Mouse (Mus musculus): ENCODE measurements around the gene Meltf.
A peak's percentile ranks its signal among the peaks of the same experiment; 100 is the strongest.
"Not testable (repeated sequence)": the region's sequence is repeated elsewhere in the genome, so short reads cannot be mapped to it uniquely, and the experiment has no call there.

The Meltf gene

DNA sequence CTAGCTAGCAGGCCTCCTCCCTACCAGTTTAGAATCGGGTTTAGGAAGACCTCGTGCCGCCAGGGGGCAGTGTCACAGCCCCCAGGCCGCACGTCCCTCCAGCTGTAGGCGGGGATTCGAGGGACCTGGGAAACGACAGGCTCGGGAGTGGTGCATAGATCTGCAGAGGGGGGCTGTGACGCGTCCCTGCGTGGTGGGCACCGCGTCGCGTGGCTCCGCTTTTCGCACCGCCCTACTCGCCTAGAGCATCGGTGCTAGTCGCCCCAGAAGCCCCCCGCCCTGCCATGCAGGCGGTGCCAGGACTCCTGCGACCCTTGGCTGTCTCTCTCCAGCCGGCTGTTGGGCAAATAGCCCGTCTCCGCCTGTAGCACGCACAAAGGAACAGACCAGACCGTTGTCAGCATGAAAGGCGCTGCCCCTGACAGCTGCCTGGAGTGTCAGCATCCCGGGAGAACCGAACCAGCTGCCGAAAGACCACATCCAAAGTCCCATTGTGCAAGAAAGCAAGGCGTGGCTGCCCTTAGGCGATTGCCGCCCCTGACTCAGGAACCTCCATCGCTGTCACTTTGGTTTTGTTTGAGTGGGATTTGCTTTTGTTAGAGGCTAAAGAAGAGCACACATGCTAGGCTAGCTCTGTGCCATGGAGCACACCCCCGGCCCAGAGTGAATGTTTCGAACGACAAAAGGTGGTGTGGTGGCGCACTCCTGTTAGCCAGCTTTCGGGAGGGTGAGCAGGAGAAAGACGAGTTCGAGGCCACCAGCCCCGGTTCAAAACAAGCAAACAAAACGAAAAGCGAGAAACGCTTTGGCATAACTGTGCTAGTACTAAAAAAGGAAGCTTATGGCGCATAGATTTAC is 54.5 kb downstream of the Meltf start:
- peak; percentile 93 for DNase-seq (ENCODE audit: extremely low read depth, insufficient read length, low spot score)

DNA sequence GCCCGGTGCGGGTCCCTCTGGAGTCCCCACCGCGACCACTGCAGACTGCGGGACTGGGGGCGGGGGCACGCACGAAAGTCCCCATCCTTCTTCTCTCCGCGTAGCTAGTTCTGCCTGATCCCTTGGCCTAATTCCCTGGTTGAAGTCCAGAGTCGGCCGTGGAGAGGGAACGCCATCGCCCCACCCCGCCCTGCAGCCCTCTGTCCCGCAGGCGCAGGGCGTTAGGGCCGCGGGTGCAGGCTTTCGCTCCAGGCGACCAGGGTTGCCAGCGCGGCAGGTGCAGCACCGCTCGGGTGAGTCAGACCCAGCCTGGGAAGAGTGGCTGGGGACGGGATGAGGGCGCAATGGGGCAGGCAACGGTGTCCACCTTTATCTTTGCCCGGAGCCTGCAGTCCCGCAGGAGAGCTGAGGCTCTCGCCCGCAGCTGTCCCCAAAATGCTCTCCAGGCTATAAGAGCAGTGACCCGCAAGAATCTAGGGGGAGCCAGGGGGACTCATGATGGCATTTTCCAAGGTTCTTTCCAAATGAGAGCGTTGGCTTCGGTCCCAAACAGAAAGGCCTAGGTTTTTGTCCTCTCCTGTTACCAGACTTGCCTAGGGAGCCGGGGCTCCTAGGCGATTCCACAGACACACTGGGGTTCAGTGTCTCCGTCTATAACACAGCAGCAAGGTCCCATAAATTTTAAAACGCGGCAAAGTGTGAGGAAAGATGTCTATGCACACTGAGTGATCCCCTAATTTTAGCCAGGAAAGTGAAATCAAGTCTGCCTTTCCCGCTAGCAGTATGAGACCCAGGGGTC is 55.3 kb downstream of the Meltf start, which contains the start of gene Pigz:
TSS of gene Pigz (plus strand) at position 101 of the 799 bp plus-strand sequence.
- DNase-seq (ENCODE audit: extremely low read depth, insufficient read length, low spot score), result no peak

DNA sequence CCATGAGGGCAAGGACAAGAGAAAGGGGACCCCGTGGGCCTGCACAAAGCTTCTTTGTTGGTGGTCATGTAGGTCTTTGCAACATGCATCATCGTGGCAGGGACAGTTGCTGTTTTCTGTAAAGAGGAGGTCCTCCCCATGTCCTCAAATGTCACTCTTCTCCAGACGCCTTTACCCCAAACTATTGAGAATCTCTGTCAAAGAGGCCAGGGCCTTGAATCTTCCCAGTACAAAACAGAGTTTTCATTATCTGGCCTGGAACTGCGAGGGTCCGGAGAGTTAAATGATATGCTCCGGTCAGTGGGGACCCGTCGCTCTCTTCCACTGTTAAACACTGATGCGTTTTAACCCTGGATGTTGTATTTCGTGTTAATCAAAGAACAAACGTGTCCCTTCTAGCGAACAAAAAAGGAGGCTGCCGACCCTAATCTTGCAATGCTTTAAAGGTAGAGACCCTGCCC is 56.0 kb downstream of the Meltf start:
- DNase-seq (ENCODE audit: extremely low read depth, insufficient read length, low spot score), result no peak

DNA sequence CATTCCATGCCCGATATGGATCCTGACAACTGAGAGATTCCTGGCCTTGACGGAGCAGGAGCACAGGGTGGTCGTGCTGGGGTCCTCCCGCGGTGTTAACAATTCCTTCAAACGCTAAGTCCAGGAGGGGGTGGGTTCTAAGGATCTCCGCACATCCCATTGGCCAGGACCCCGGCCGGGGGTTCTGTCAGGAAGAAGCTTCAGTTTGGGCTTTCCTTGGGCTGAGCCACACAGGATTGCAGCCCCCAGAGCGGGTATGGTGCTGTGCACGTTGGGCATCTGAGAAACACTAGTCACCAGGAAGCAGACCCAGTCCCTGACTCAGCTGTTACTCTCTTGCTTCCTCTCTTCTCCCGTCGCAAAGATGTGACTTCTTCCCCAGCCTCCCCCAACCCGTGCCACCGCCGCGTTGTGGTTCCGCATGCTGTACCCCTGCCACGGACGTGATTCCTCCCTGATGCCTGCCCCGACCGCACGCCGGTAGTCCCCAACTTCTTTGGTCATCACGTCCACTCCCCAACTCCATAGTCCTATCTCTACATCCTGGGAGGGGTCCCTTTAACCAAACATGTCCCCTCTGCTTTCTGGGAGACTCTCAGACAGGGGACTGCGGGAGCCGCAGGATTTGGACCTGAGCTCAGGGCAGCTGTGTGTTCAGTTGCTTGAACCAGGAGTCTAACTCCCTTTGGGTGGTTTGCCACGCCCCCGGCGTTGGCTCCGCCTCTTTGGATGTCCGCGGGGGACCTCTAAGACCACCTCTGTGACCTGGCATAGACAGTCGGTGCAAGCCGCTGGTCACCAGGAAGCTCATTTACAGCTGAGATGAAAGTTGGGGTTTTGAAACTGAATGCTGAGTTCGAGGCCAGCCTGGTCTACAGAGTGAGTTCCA is 56.7 kb downstream of the Meltf start:
- DNase-seq (ENCODE audit: extremely low read depth, insufficient read length, low spot score), result no peak

DNA sequence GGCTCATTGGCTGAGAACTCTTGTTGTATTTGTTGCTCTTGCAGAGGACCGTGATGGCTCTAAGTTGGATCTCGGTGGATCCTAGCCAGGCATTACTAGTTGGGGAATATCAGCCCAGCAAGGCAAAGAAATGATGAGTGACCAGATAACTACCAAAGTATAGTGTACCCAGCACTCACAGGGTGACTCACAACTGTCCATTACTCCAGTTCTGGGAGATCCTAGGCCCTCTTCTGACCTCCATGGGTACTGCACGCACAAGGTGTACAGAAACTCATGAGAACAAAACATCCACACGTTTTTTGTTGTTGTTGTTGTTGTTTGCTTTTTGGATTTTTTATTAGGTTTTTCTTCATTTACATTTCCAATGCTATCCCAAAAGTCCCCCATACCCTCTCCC is 58.0 kb downstream of the Meltf start:
- no peak for DNase-seq (ENCODE audit: extremely low read depth, insufficient read length, low spot score)

DNA sequence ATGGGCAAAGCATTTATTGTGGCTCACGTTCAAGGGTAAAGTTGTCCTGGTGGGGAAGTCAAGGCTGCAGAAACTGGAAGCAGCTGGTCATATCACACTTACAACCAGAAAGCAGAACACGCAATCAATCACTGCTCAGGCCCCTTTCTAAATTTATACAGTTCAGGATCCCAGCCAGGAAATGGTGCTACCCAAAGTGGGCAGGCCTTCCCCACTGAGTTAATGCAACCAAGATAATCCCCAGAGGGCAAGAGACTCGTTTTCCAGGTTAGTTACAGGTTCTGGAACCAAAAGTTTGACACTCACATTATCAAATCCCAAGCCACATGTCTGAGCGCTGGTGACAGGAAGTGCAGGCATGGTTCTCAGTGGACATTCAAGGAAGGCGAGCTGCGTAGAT is 60.2 kb downstream of the Meltf start:
- DNase-seq (ENCODE audit: extremely low read depth, insufficient read length, low spot score), result no peak

DNA sequence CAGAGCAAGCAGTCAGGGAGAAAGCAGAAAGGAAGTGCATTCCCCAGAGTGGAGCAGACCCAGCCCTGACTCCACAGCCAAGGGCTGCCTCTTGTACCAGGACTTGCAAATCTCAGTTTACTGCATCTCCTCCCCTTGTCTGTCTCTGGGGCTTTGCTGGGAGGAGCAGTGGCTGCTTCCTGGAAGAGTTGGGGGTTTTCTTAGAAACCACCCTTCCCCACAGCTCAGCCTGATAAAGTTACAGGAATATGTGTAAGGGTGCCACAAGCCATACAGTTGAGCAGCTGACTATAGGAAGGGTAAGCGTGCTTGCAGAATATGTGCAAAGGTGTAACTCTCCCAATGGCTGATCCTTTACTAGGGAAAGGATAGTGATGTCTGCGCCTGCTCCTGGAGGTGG is 62.0 kb downstream of the Meltf start:
- DNase-seq (ENCODE audit: extremely low read depth, insufficient read length, low spot score), result no peak

DNA sequence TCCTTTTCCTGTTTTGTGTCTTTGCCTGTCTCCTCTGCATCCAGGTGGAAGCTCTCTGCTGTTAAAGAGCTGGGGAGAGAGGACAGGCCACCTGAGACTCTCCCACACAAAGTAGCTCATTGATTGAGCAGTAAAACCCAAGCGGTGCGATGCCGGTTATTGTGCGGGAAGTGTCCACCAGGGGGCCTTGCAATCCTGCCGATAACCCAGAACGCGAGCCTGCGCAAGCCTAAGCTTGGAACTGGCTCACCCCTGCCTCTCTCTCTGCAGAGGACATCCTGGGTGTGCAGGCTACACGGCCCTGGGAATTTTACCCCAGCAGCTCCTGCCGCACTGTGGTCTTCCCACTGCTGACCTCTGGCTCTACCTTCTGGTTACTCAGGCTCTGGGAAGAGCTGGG is 65.4 kb downstream of the Meltf start:
- peak; percentile 41 for DNase-seq (ENCODE audit: extremely low read depth, insufficient read length, low spot score)

DNA sequence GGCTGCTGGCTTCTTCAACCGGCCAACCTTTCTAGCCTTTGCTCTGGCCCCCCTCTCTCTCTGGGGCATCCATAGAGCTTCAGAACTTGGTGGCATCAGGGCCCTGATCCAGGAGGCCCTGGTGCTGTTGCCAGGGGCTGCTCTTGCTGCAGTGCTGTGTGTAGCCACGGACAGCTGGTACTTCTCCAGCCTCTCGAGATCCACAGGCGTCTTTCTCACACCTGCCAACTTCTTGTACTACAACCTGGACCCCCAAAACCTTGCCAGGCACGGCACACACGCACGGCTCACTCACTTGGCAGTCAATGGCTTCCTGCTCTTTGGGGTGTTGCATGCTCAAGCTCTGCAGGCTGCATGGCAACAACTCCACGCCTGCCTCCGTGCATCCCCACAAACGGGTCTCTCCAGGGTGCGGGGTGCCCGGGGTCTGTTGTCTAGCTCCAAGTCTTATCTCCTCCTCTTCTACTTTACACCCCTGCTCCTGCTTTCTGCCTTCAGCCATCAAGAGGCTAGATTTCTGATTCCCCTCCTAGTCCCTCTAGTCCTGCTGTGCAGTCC is 66.2 kb downstream of the Meltf start:
- DNase-seq (ENCODE audit: extremely low read depth, insufficient read length, low spot score), result no peak

DNA sequence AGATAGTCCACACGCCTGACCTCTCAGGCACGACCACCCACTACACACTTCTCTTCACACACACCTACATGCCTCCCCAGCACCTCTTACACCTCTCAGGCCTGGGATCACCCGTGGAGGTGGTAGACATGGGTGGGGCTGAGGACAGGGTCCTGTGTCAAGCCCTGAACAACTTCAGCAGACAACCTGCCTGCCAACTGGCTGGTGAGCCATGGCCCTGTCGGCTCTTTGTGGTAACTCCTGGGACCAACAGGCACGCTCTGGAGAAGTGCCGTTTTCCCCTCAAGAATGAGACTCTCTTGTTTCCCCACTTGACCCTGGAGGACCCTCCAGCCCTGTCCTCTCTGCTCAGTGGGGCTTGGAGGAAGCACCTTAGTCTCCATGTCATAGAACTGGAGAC is 66.8 kb downstream of the Meltf start:
- no peak for DNase-seq (ENCODE audit: extremely low read depth, insufficient read length, low spot score)

DNA sequence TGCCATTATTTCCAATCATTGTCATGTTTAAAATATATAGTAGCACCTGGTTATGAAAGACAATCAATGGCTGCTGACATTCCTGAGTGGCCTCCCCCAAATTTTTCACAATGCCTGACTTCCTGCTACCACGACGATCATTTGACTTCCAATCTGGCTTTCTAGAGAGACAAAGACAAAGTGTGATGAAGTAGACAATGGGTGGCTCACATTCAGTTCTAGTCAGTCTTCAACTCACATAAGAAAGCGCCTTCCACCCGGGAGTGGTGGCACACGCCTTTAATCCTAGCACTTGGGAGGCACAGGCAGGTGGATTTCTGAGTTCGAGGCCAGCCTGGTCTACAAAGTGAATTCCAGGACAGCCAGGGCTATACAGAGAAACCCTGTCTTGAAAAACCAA is 67.4 kb downstream of the Meltf start:
- DNase-seq (ENCODE audit: extremely low read depth, insufficient read length, low spot score), result not testable (repeated sequence)

DNA sequence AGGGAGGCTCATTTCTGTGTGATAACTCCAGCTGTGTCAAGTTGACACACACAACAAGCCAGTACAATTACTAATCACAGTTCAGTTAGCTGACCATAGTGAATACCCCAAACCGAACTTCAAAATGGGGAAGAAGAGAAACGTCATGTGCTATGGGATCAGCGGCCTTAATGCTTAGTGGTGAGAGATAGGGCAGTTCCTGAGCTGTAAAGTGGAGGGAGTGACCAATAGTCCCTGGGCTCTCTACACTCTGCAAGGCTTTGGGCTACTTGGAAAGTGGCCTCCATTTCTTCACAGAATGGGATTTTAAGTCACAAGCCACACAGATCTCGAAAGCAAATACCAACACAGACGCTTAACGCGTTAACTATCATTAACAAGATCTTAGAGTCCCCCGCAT is 68.7 kb downstream of the Meltf start:
- DNase-seq (ENCODE audit: extremely low read depth, insufficient read length, low spot score), result no peak

DNA sequence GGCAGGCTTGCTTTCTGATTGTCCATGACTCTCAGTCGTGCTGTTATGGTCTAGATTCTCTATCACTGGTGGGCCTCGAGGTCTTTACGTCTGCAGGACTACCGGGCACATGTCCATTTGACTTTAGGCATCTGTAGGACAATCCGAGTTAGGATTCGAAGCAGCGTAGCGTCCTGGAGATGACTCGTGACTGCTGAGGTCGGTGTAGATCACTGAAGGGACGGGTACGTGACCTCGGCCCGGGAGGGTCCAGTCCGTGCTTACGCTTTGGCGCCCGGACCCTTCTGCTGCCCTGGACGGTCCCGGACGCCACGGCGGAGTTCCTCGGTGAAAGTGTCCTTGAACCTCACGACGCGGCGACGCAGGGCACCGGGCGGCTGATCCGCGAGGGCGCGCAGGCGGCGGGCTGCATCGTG is 69.3 kb downstream of the Meltf start:
- DNase-seq (ENCODE audit: extremely low read depth, insufficient read length, low spot score), result no peak

DNA sequence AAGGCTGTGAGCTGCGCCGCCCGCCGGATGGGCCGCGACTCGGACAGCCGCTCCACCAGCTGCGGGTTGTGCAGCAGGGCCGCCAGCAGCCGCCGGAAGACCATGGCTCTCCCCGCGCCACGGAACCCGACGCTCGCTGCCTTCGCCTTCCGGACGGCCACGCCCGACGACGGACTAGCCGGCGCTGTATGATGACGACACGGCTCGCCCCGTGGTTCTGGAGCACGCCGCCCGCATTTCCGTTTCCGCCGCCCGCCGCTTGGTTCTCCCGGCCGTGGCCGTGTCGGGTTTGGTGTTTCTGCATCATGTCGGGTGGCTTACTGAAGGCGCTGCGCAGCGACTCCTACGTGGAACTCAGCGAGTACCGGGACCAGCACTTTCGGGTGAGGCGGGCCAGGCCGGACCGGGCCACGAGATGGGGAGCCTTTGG is 69.8 kb downstream of the Meltf start, which contains the start of the genes 0610012G03Rik and Ncbp2:
TSS of gene 0610012G03Rik (minus strand) at position 150 of the 430 bp plus-strand sequence.
TSS of gene Ncbp2 (plus strand) at position 169 of the 430 bp plus-strand sequence.
- peak; percentile 95 for DNase-seq (ENCODE audit: extremely low read depth, insufficient read length, low spot score)

Data from 3134 (cell line).